Mouse (Mus musculus) MEL-GATA-1-ER (cell line): Measurements from ENCODE around the gene Dcbld1.
"Not testable (repeated sequence)": the region's sequence is repeated elsewhere in the genome, so short reads cannot be mapped to it uniquely, and the experiment has no call there.

Source experiments
- DNase-seq: peaks from one replicate; pipeline ENCODE4 v3.0.0-alpha.2; 2012; ENCODE audit warnings: low read depth; ENCODE audit errors: extremely low read depth

The Dcbld1 gene

DNA sequence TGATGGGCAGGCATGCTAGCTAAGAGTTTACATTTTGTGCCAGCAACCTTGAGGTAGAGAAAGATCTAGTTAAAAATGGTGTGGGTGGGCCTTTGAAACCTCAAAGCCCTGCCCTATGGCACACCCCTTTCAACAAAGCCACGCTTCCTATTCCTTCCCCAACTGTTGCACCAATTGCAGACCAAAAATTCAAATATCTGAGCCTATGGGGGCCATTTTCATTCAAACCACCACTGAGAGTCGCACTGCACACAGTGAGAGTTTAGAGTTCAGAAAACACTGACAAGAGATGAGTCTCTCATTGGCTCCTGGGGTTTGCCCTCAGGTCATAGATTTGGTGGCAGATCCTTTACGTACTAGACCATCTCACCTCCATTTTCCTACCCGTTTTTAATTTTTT is 68.3 kb downstream of the Dcbld1 start:
- DNase-seq: no peak

DNA sequence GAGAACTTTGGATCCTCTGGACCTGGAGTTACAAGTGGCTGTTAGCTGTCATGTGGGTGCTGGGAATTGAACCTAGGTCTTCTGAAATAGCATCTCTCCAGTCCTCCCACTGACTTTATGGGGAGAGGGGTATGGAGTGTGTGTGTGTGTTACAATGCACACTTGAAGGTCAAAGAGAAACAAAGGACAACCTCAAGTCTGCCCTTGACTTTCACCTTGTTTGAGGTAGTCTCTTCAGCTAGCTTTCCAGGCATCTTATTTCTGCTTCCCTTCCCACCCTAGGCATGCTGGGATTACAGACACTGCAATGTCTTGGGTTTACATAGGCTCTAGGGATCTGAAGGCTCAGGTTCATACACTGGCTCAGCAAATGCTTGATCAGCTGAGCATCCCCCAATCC is 68.9 kb downstream of the Dcbld1 start:
- no peak for DNase-seq

DNA sequence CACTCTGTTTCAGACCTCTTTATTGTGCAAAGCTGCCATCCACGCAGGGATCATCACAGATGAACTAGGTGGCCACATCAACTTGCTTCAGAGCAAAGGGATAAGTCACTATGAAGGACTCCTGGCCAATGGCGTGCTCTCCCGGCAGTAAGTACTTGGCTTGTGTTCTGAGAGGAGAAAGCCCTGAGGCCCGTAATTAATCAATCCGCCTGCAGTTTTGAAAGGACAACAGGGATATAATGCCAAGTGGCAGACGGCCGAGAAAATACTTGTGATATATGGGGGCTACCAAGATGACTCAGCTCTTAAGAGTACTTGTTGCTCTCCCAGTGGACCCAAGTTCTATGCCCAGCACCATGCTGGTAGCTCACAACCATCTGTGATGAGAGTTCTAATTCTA is 71.2 kb downstream of the Dcbld1 start:
- no peak for DNase-seq

DNA sequence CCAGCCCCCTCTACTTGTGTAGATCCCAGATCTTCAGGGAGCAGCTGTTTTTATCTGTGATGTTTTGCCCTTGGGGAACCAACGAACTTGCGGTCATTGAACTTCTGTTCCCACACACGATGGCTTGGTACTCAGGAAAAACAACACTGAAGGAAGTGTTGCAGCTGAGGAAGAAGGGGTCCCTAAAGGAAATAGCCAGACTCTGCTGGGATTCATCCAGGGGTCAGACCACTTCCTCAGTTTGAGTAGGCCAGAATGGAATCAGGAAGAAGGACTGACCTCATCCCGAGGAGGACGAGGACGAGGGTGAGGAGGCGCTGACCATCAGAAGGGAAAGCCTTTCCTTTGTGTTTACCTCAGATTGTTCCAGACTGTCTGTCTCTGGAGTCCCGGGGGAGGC is 75.8 kb downstream of the Dcbld1 start:
- DNase-seq: no peak

DNA sequence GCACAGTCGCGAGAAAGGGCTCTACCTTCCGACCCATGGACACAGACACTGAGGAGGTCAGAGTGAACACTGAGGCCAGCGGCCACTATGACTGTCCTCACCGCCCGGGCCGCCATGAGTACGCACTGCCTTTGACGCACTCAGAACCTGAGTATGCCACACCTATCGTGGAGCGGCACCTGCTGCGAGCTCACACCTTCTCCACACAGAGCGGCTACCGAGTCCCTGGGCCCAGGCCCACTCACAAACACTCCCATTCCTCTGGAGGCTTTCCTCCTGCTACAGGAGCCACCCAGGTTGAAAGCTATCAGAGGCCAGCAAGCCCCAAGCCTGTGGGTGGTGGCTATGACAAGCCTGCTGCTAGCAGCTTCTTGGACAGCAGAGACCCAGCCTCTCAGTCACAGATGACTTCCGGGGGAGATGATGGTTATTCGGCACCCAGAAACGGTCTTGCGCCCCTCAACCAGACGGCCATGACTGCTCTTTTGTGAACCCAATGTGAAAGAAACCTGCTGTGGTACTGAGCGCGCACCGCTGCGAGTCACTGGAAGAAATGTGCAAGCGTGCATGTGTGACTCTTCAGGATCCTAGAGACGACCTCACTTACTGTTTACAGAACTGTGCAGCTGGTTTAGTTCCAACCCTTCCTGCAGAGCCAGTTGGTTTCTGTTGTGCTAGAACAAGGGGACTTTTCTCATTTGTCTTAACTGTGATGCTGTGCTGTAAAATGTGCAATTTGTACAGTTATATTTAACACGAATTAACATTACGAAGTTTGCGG is 86.3 kb downstream of the Dcbld1 start:
- DNase-seq: no peak

DNA sequence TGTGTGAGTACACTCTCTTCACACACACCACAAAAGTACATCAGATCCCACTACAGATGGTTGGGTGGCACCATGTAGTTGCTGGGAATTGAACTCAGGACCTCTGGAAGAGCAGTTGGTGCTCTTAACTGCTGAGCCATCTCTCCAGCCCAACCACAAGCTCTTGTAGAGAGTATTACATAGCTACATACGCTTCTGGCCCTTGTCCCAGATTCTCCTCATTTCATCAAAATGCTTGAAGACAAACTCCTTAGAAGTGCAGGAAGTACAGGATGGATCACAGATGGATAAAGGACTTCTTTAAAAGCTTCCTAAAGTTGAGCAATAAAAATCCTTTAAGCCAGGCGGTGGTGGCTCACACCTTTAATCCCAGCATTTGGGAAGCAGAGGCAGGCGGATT is 88.5 kb downstream of the Dcbld1 start:
- DNase-seq: no peak

DNA sequence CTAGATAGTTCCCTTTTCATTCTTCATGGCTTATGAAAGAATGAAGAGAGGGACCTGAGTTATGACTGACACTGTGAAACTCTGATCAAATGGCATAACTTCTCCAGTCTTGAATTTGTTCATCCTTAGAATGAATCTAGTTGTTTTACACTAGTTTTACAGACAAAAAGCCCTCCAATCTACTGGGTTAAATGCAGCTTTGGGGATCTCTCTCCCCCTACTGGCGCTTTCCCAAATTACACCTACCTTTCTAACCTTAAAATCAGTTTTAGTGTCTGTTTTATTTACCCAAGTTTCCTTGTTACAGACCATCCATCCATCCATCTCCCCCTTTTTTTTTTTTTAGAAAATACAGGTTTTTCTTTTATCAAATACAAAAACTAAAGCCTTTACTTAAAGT is 97.6 kb downstream of the Dcbld1 start:
- DNase-seq: peak; percentile 24

DNA sequence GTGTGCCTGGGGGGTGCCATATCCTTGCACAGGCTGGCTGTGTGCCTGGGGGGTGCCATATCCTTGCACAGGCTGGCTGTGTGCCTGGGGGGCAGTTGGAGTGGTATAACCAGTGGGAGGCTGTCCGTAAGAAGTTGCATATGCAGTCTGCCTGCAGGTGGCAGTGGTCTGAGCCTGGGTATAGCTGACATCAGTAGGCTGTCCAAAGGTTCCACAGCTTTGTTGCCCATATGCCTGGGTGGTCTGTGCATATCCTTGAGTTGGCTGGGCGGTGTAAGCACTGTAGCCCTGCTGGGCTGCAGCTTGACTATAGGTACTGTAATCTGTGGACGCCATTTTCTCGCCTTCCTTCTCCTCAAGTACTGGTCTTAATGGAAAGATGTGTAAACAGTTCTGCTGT is 109.9 kb downstream of the Dcbld1 start:
- DNase-seq: not testable (repeated sequence)

DNA sequence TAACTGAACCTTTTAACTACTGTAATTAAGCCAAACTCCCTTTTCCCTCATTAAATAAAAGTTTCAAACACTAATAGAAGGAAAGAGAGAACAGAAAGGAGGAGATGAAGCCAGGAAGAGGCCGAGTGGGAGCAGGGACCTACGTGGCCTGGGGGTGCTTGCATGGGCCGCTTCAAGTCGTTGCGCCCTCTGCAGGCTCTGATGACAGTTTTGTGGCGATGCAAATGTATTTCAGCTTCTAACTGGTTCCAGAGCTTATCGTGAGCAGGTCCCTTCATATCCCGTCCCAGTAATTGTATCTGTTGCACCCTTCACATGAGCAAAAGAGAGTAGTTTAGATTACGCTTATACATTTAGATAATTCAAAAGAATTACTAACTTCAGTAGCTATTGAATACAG is 119.8 kb downstream of the Dcbld1 start:
- DNase-seq: no peak

DNA sequence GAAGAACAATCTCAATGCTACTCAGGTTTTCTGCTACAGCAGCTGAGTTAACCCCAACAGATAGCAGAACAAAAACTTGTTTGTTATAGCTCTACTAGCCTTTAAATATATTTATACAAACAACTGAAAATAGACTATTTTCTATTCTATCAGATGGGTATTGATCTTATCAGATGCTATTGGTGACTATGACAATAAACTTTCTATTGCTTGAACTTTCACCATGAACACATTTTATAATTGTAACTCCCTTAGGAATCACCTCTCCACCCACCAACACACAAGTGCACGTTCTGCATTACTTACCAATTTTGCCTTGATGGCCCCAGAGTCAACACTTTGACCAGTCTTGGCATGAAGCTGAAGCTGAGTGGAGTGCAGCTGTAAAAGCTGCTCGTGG is 125.0 kb downstream of the Dcbld1 start, which contains the start of gene Gm26741:
Gene Gm26741, plus strand, starts transcription at position 301 of the 400 bp plus-strand sequence.
- DNase-seq: no peak

DNA sequence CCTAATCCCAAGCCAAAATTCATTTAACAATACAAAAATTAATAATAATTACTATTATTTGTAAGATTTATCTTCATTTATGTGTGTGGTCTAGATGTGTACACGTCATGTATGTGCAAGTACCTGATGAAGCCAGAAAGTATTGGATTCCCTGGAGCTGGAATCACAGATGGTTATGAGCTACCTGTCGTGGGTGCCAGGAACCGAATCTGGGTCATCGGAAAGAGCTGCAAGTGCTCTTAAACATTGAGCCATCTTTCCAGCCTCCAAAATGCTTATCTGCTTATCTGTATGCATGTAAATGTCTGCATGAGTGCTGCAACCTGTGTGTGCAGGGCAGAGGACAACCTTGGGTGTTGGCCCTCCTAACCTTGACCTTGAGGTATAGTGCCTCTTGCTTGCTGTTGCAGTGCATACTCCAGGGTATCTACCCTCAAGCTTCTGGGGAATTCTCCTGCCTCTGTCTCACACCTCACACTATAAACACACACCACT is 126.9 kb downstream of the Dcbld1 start:
- no peak for DNase-seq

DNA sequence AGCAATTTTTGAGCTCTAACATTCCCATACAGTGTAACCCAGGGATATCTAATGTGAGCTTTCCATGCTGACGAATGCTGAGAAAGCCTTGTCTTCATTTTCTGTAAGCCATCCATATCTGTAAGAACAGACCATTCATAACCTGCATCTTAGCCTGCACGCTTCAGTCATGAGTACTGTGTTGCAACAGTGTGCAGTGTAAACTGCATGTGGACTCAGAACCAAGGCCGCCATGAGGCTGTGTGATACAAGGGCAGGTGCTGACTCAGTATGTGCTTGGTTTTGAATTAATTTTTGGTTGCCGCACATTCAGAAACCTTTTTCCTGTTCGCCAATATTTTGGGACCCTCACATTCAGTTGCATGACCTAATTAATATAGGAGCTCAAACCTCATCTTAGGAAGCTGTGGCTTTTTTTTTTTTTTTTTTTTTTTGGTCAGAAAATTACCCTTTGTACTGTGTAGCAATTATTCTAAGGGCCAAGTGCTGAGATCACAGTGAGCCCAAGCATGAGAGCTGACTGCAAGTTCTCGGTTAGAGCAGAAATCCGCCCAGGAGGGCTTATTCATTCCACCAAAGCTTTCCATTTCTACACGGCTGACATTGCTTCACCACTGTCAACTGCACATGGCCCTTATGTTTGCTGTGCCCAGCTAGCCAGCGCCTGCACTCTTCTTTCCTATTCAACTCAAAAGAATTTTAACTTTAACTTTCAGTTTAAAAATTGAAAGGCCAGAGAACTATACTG is 127.6 kb downstream of the Dcbld1 start:
- DNase-seq: no peak

DNA sequence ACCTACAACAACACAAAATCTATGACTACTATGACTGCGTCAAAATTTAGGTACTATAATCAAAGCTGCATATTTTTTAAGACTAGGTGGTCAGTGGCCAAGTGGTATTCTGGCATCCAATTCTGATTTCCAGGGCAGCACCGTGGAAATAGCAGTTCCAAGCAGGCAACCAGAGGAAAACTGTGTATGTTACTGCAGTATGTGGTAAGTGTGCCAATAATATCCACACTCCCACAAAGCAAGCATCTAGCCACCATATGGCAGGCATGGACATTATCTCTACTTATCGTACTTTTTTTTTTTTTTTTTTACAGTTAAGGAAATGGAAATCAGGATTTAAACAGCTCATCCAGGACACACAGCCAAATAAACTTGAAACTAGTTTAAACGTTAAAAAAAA is 135.0 kb downstream of the Dcbld1 start:
- no peak for DNase-seq
